Mouse (Mus musculus) adrenal gland, postnatal 10 days (tissue): Measurements from ENCODE around the gene Ldhal6b. TPM values are rescaled to one million over a fixed set of nuclear protein-coding genes. Genes with fewer than 3 reads are reported as not detected.
"Not testable (repeated sequence)": the region's sequence is repeated elsewhere in the genome, so short reads cannot be mapped to it uniquely, and the experiment has no call there.

Experiments
- DNase-seq: peaks from one replicate; pipeline ENCODE4 v3.0.0; 2021; ENCODE audit warnings: mixed read lengths
- long read RNA-seq, 2 experiments: library from polyadenylated mRNA; stranded (forward); transcript quantifications; one replicate each; pipeline ENCODE4 v2.0.0; 2021
- total RNA-seq, 2 experiments: library from RNA; stranded (reverse); gene quantifications; 2 replicates each; pipeline ENCODE4 v1.2.3; 2021

Gene Ldhal6b
- total RNA-seq = 1 to 10 TPM in 1 of 2 experiments, under 1 TPM in 1; 0.90 to 1.9 TPM
- long read RNA-seq, experiment 1 = 0 reads
- long read RNA-seq, experiment 2 = 0 reads

- DNase-seq = no peak
These were observed at the start of gene Ldhal6b for GRCm38 (mm10) chr17:5418545-5418944. Ldhal6b (minus strand) TSS chr17:5418767.

- DNase-seq = no peak
These were observed 48.6 kb upstream of the Ldhal6b start for GRCm38 (mm10) chr17:5467177-5467576.

DNA sequence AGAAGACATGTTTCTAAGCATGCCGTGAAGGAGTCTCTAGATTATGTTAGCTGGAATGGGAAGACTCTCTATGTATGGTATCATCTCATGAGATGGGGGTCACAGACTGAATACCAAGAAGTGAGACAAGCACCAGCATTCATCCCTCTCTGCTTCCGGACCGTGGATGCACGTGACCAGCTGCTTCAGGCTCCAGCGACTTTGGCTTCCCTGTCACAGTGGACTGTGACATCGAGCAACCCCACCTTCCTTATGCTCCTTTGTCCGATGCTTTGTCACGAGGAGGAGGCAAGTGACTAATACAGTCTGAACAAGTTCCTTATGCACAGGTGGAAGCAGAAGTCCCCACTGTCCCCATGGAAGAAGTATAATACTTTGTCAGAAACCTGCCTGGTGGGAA, 48.2 kb upstream of the Ldhal6b start:
- DNase-seq = no peak

DNA sequence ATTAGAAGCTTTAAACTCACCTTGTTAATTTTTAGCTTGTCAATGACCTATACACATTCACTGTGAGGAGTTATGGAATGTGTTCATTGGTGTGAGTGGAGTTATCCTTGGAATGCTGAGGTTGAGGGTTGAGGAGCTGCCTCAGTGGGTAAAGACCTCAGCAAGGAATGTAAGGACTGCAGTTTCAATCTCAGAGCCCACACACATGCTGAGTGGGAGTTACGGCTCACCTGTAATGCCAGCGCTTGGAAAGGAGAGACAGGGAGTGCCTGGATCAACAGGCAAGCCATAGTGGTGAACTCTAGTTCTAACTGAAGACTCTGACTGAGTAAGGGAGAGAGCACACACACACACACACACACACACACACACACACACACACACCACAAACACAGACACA, 45.3 kb upstream of the Ldhal6b start:
- DNase-seq = no peak

DNA sequence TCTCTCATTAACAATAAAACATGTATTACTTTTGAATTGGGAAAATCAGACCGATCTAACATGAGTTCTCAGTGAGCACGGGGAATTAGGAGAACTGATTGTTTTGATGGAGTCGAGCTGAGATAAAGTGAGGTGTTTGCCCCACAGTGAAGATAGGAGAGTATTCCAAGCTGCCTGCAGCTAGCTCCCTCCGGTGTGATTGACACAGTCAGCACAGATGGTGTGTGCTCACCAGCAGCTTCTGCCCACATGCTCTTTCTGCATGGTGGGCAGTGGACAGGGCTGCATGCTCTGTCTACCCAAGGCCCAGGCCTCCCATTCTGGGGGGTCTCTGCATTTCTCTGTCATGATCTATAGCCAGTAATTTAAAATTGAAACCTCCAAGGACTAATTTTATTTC, 35.1 kb upstream of the Ldhal6b start:
- DNase-seq = no peak

DNA sequence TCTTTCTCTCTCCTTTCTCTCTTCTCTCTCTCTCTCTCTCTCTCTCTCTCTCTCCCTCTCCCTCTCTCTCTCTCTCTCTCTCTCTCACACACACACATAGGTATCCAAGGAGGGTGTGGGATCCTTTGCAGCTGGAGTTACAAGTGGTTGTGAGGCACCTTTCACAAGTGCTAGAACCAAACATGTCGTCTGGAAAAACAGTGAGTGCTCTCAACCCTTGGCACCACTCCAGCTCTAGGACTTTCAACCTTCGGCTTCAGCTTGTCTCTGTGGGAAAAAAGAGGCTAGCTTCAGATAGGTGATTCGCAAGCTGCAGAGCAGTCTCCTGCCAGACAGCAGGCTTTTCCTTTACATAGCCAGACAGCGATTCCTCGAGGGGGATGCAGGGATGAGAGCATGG, 25.2 kb upstream of the Ldhal6b start:
- peak; percentile 71 for DNase-seq

- no peak for DNase-seq
These were observed 24.7 kb upstream of the Ldhal6b start for GRCm38 (mm10) chr17:5443260-5443659.

DNA sequence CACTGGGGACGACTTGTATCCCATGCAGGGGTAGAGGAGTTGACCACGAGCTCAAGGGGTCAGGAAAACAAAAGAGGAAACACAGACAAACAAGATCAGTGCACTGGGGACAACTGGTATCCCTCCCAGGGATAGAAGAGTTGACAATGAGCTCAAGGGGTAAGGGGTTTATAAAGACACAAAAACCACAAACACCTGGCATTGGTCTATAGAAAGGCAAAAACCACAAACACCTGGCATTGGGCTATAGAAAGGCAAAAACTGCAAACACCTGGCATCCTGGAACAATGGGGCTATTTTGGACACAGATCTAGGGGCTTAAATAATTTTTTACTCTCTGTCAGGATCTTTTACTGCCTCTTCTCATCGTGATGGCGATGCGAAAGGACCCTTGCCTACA, 23.8 kb upstream of the Ldhal6b start:
- DNase-seq = not testable (repeated sequence)

DNA sequence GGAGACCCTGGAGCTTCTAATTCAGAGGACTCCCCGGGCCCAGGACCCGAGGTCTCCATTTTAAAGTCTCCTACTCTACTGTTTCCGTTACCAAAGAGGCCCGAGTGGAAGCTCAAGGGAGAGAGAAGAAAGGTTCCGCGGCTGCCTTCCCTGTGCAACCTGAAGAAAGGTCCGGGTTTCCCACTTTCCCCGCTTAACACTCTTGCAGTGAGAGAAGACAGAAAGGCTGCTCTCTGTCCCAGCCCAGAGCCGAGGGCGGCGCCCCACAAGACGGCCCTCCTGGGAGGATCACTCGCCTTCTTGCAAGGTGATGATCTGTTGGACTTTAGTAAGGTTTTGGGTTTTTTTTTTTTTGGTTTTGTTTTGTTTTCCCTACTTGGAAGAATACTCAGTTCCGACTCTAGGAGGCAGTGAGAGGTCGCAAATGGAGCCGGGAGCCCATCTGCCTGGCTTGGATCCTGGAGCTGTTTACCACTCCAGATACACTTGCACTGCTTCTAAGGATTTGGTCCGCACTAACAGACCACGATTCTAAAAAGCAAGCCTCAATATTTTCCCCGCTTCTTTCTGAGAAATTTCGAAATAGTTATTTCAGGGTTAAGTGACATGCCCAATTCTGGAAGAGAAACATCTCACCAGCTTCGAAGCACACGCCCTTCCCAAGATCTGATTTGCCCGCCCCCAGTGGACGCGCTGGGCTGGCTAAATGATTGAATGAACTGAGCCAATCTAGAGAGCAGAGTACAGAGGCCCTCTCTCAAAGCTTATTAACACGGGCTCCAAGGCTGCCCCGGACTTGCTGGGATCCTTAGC, 21.8 kb upstream of the Ldhal6b start, which contains the start of gene Tmem242:
TSS of gene Tmem242 (minus strand) at position 101 of the 813 bp plus-strand sequence.
- peak; percentile 94 for DNase-seq

DNA sequence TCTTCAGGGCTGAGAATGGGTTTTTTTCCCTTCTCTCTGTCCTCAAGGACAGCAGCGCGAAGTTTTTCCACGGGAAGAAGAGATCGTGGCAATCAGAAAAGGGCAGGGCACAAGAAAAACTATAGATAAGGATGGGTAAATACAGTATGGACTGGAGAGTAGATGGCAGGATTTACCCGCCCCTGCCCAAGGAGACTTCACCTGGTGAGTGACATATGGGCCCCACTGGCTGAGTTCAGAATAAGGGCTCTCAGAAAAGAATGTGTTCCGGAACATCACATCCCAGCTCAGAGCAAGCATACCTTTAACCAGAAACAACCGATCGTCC, 21.2 kb upstream of the Ldhal6b start:
- DNase-seq = no peak

DNA sequence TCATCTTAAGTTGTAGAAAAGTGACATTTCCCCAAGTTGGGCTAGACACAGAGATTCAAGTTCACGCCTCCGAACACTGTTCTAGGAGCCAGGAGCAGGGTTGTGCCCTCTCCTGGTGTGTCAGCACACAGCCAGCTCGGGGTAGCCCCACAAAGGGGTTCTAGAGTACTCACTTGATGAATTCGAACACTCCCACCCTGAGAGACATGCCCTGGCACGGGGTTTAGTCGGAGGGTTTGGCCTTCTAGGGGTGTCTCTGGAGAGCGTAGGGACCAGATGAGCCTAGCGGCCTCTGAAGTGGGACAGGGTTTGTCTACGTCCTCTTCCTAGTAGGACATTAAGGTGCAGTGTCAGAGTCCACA, 11.2 kb upstream of the Ldhal6b start:
- no peak for DNase-seq

- DNase-seq = peak; percentile 92
These were observed 10.7 kb upstream of the Ldhal6b start for GRCm38 (mm10) chr17:5429090-5429771.

- DNase-seq = no peak
These were observed 6.6 kb upstream of the Ldhal6b start for GRCm38 (mm10) chr17:5425204-5425603.

DNA sequence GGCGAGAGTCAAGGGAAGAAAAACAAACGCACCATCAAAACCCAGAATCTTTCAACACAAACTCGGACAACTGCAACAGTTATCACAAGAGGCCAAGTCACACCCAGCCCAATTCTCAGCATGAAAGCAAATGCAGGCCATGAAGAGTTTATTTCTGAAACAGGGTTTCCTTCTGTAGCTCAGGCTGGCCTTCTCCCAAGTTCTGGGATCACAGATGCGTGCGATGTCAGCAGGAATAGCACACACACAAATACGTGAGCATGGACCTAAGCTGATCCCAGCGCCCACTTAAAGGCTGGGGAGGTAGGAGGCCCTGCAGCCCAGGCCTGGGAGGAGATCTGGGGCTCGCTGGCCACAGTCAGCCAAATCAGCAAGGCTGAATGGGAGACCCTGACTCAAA, 5.6 kb upstream of the Ldhal6b start:
- DNase-seq = no peak

GRCm38 (mm10) chr17:5421835-5422234, 3.3 kb upstream of the Ldhal6b start:
- no peak for DNase-seq

GRCm38 (mm10) chr17:5419771-5420518, 1.4 kb upstream of the Ldhal6b start:
- DNase-seq = no peak

DNA sequence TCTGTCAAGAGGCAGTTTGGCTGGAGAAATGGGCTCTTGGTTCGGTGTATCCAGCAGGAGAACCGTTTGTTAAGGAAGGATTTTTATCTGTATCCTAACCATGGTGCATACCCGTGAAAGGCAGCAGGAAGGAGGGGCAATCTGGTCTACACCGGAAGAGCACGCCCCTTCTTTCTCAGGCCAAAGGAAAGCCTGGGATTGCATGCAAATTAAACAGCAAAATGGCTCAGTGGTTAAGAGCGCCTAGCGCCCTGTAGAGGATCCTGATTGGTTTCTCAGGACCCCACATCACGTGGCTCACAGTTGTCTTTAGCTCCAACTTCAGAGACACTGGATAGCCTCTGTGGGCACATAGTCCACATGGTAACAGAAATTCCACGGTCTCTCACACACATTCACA, 489 bp upstream of the Ldhal6b start:
- DNase-seq = no peak

DNA sequence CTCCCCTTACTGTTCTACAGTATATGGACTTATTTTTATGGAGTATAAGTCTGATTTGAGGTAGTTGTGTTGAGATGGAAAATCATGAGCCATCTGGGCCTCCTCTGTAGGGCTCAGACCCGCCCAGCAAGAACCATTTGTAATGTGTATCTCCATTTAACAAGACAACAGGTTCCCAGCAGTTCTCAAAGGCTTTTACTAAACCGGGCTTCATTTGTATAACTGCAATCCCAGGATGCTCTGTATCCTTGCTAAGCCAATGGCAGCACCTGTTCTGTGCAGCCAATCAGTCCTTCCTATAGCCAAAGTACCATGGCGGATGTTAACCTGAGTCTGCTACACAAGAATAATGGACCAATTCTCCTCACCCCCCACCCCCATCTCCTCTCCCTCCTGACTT, 2.0 kb downstream of the Ldhal6b start:
- DNase-seq = no peak

GRCm38 (mm10) chr17:5414041-5414440, 4.5 kb downstream of the Ldhal6b start:
- no peak for DNase-seq

DNA sequence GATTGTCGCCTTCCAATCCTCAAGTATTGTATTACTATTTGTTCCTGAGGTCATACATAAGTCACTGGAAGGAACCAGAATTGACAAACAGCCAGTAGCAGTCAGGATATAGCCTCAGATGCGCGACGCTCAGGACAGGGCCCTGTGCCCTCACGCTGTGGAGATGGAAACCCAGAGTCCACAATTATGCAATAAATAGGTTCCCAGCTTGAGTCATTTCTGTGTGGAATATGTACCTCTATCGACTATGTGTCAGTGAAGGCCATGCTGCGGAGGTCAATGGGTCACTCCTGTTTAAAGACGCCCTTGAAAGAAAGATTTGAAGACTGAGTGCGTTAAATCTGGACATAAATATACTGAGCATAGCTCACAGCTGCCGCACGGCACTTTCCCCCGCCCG, 5.2 kb downstream of the Ldhal6b start:
- DNase-seq = no peak

DNA sequence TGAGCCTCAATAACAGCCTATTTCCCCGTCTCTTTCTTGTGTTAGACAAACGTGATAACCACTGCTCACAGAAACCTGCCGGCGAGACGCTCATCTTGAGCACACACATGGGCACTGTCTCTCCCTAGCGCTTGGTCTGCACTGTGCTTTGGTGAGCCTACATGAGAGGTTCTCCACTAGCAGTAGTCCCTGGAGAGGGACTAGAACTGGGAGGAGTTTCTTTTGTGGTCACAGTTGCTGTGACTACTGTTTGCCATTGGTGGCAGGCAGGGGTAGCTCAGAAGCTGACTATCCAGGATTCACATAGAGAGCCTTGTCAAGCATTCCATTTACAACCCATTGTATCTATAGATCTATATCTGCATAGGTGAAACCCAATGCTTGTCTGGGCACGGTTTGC, 5.8 kb downstream of the Ldhal6b start:
- DNase-seq = no peak

DNA sequence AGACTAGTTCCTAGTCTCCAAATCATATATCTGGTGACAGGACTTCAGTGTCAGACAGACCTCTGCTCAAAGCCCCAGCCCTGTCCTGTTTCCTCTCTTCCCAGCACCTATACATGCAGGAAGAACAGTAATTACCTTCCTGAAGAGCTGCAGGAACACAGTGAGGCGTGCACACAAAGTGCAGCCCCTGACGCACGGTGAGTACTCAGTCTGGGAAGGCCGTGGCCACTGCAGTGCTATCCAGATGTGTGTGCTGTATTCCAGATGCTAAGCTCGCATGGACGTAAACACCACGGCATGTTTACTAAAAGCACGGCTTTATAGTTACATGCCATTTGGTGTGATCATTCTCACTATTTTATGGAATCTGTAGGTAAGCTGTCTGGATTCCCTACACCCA, 6.3 kb downstream of the Ldhal6b start:
- DNase-seq = no peak

DNA sequence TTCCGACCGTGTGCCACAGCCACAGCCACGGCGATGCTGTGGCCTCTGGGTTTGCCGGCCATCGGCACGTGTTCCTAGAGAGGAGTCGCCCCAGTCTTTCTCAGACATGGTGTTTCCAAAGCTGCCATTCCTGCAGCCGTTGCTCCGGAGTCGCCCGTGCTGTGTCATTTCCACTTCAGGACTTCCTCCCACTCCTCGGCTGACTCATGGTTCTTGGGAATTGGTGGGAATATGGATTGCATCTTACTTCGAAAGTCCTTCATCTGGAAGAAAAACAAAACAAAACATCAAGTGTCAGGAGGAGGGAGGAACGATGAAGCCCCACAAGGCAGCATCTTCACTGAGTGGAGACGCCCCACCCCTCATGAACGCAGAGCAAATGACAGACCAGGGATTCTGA, 7.4 kb downstream of the Ldhal6b start:
- no peak for DNase-seq
